ENCODE assay signal across 12 mouse cellular contexts in genomic region chr14:34905697-34906096, GRCm38 (mm10).
"Had no signal": no experiment of that assay in that cellular context is flagged by ENCODE, and none has a peak within 500 bp of the region (broad histone marks: within the 10 kb centered on the region; RNA-seq: fewer than 3 reads in every experiment).

No protein-coding gene starts in this region.

- DNase-seq: left cerebral cortex, postnatal 4 days; liver; liver, embryonic 13.5 days; liver, postnatal 0 days; lung, adult 18-20 months; lung, adult 2 months; lung, embryonic 14.5 days; lung, postnatal 10 days; lung, postnatal 14 days; lung, postnatal 36 days; lung, postnatal 4 days; midbrain, embryonic 14.5 days had no signal
